Comparison of ENCODE assay signal across 26 mouse cellular contexts in the genomic region with DNA sequence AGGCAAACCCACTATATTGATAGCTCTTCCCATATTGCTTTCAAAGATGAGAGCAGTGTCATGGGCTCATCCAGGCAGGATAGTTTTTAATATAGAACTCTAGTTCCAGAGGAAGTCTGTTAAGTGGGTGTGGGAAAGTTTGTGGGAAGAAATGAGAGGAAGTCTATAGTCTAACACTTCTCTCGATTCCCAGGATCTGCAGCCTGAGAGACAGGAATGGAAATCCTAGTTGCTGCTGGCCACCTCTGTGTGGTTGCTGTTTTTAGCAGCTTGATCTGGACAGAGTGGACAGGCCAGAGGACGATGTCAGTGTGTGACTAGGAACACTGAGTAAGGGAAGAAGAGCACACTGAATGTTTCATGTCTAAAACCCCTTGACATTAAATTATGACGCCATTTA.
DNase-seq lines count a peak whose midpoint lies in the region; ATAC-seq lines count a peak whose summit lies in the region.
"Had no signal": no experiment of that assay in that cellular context is flagged by ENCODE, and none has a peak within 500 bp of the region (broad histone marks: within the 10 kb centered on the region; RNA-seq: fewer than 3 reads in every experiment).

No protein-coding gene starts in this region.

- ATAC-seq in intestine, embryonic 16.5 days, result no peak
- ATAC-seq in intestine, embryonic 15.5 days, result no peak

- H3K4me1 ChIP-seq in intestine, embryonic 16.5 days (ENCODE audit: control insufficient read depth, insufficient read depth, low read length), result peaks cover 15% of the 10 kb centered on the region
- H3K4me1 ChIP-seq in intestine, embryonic 15.5 days (replicated peaks), result peaks cover 13% of the 10 kb centered on the region
- H3K4me1 ChIP-seq in limb, embryonic 10.5 days, result no peaks in the 10 kb centered on the region

- H3K79me2 ChIP-seq in macrophage (ENCODE audit: inconsistent target), result no peaks in the 10 kb centered on the region

- H3K4me3 ChIP-seq in intestine, embryonic 16.5 days (ENCODE audit: low read length), result no peak overlapping the region
- no peak overlapping the region for H3K4me3 ChIP-seq in intestine, embryonic 15.5 days (replicated peaks)
- no peak overlapping the region for H3K4me3 ChIP-seq in macrophage (ENCODE audit: inconsistent target)
- no peak overlapping the region for H3K4me3 ChIP-seq in limb, embryonic 10.5 days
- H3K4me3 ChIP-seq: embryonic facial prominence, embryonic 10.5 days; embryonic facial prominence, embryonic 15.5 days; forebrain, embryonic 12.5 days; hindbrain, embryonic 13.5 days; kidney, embryonic 15.5 days; layer of hippocampus, adult 2 months; left cerebral cortex, adult 2 months; limb, embryonic 13.5 days; liver, embryonic 13.5 days had no signal

- no peaks in the 10 kb centered on the region for H3K27me3 ChIP-seq in intestine, embryonic 16.5 days (replicated peaks; ENCODE audit: control insufficient read depth, insufficient read depth, low read length)
- H3K27me3 ChIP-seq in intestine, embryonic 15.5 days (replicated peaks), result no peaks in the 10 kb centered on the region
- no peaks in the 10 kb centered on the region for H3K27me3 ChIP-seq in limb, embryonic 10.5 days (ENCODE audit: low read depth, poor library complexity, severe bottlenecking)
- H3K27me3 ChIP-seq: embryonic facial prominence, embryonic 15.5 days; kidney, embryonic 15.5 days; limb, embryonic 13.5 days had no signal

- 48% methylated on average over 3 of the region's 3 CpGs for WGBS in intestine, embryonic 16.5 days
- 49% methylated on average over 3 of the region's 3 CpGs for WGBS in intestine, embryonic 15.5 days
- WGBS in macrophage (ENCODE audit: missing documents), result 77% methylated on average over 3 of the region's 3 CpGs
- WGBS in limb, embryonic 10.5 days, result 78% methylated on average over 3 of the region's 3 CpGs

- DNase-seq in heart, adult 18-20 months, result peak; percentile 52 to 67
- no peak for DNase-seq in heart, postnatal 4 days
- DNase-seq in brain, adult 2 months (ENCODE audit: low read depth, low spot score), result peak; percentile 37
- DNase-seq in limb, embryonic 10.5 days (ENCODE audit: low spot score), result no peak
- DNase-seq: adrenal gland, postnatal 25 days; B cell, adult 2 months; cerebellum, adult 8-10 months; cerebellum, postnatal 25 days; kidney, adult 11 months; kidney, postnatal 36 days; liver, embryonic 13.5 days; lung, adult 2 months; lung, postnatal 10 days; midbrain, embryonic 14.5 days; thymus, postnatal 25 days had no signal

- H3K27ac ChIP-seq in intestine, embryonic 16.5 days (ENCODE audit: low read length), result 0 out of 2 replicates have a peak overlapping the region, but pooled peaks have one; percentile 1
- no peak overlapping the region for H3K27ac ChIP-seq in intestine, embryonic 15.5 days
- H3K27ac ChIP-seq in macrophage, result peak overlapping the region; percentile 47
- no peak overlapping the region for H3K27ac ChIP-seq in limb, embryonic 10.5 days
- H3K27ac ChIP-seq: embryonic facial prominence, embryonic 10.5 days; embryonic facial prominence, embryonic 15.5 days; forebrain, embryonic 12.5 days; hindbrain, embryonic 13.5 days; kidney, embryonic 15.5 days; left cerebral cortex, adult 2 months; limb, embryonic 13.5 days; liver, embryonic 13.5 days had no signal

- H3K9me3 ChIP-seq in intestine, embryonic 16.5 days (ENCODE audit: control insufficient read depth, low read length), result no peaks in the 10 kb centered on the region
- H3K9me3 ChIP-seq in intestine, embryonic 15.5 days, result no peaks in the 10 kb centered on the region
- H3K9me3 ChIP-seq in limb, embryonic 10.5 days (replicated peaks), result no peaks in the 10 kb centered on the region
- H3K9me3 ChIP-seq: embryonic facial prominence, embryonic 10.5 days; embryonic facial prominence, embryonic 15.5 days; forebrain, embryonic 12.5 days; hindbrain, embryonic 13.5 days; kidney, embryonic 15.5 days; limb, embryonic 13.5 days; liver, embryonic 13.5 days had no signal

- H3K36me3 ChIP-seq in intestine, embryonic 16.5 days (ENCODE audit: control insufficient read depth, insufficient read depth, low read length), result no peaks in the 10 kb centered on the region
- no peaks in the 10 kb centered on the region for H3K36me3 ChIP-seq in intestine, embryonic 15.5 days
- no peaks in the 10 kb centered on the region for H3K36me3 ChIP-seq in macrophage (ENCODE audit: inconsistent target)
- no peaks in the 10 kb centered on the region for H3K36me3 ChIP-seq in limb, embryonic 10.5 days
- H3K36me3 ChIP-seq: embryonic facial prominence, embryonic 10.5 days; embryonic facial prominence, embryonic 15.5 days; forebrain, embryonic 12.5 days; hindbrain, embryonic 13.5 days; kidney, embryonic 15.5 days; limb, embryonic 13.5 days; liver, embryonic 13.5 days had no signal

- no peak overlapping the region for H3K9ac ChIP-seq in intestine, embryonic 16.5 days (ENCODE audit: low read depth, low read length)
- H3K9ac ChIP-seq in intestine, embryonic 15.5 days, result no peak overlapping the region
- H3K9ac ChIP-seq: embryonic facial prominence, embryonic 15.5 days; forebrain, embryonic 12.5 days; hindbrain, embryonic 13.5 days; kidney, embryonic 15.5 days; limb, embryonic 13.5 days; liver, embryonic 13.5 days had no signal

- H3K4me2 ChIP-seq in intestine, embryonic 16.5 days (ENCODE audit: low read depth, low read length), result no peak overlapping the region
- no peak overlapping the region for H3K4me2 ChIP-seq in intestine, embryonic 15.5 days (replicated peaks)
- H3K4me2 ChIP-seq: embryonic facial prominence, embryonic 15.5 days; forebrain, embryonic 12.5 days; hindbrain, embryonic 13.5 days; kidney, embryonic 15.5 days; limb, embryonic 13.5 days; liver, embryonic 13.5 days had no signal

Comparison
In these comparisons a context has a peak if more than half of its experiments do, and no peak if none do; other contexts are left out.
1. DNase-seq: peak in heart, adult 18-20 months (2 of 2) and brain, adult 2 months (single experiment); none in heart, postnatal 4 days (single experiment) and limb, embryonic 10.5 days (single experiment).
2. H3K27ac ChIP-seq: peak in intestine, embryonic 16.5 days (single experiment) and macrophage (single experiment); none in intestine, embryonic 15.5 days (single experiment) and limb, embryonic 10.5 days (single experiment).